ENCODE assay signal across 8 mouse cellular contexts in the genomic region with DNA sequence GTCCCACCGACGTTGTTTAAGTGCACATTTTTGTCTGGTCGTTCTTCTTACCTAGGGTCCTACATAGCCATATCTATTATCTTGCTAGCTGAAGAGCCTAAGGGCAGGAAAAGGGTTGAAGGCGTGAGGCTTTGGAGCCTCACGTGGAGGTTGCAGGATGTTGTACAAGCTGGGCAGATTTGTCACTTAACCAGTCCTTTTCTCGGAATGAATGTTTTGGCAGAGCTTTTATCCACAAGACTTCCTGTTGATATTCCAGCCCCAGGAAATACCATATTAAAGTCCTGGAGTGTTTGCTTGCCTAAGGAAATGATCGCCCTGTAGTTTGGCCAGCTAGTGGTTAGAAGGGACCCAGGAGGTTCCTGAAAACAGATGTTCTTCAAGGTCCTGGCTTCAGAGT. TPM values are rescaled to one million over a fixed set of nuclear protein-coding genes. Genes with fewer than 3 reads are reported as not detected.
DNase-seq lines count a peak whose midpoint lies in the region; ATAC-seq and TF ChIP-seq lines count a peak whose summit lies in the region.

No protein-coding gene starts in this region.

- intact Hi-C loops in left cerebral cortex, postnatal 25 days (cut with DNase I), result loop anchor here (5.0 kb wide), 3 partner anchors 41 to 194 kb away; a partner anchor contains a TSS

- peak overlapping the region; percentile 82 for H3K9ac ChIP-seq in kidney, embryonic 14.5 days (ENCODE audit: low read depth, low read length)

- no peak for DNase-seq in spleen, adult 2 months (ENCODE audit: low read depth in 1 of 2, low spot score in 2 of 2)
- no peak for DNase-seq in spleen, postnatal 14 days (ENCODE audit: low spot score in 2 of 2)
- peak; percentile 55 to 77 for DNase-seq in heart, adult 18-20 months
- no peak for DNase-seq in midbrain, embryonic 10.5 days (ENCODE audit: low spot score)
- DNase-seq in urinary bladder, postnatal 14 days (ENCODE audit: low spot score), result no peak
- DNase-seq in spleen, postnatal 10 days (ENCODE audit: low spot score in 2 of 2), result no peak
- DNase-seq in left cerebral cortex, postnatal 25 days (ENCODE audit: low spot score in 2 of 2), result no peak

- peak overlapping the region; percentile 82 for H3K4me2 ChIP-seq in kidney, embryonic 14.5 days (replicated peaks; ENCODE audit: low read depth, low read length)

- WGBS in spleen, adult 2 months, result 1% methylated on average over 7 of the region's 7 CpGs
- WGBS in kidney, embryonic 14.5 days, result 2% methylated on average over 7 of the region's 7 CpGs
- 9% methylated on average over 7 of the region's 7 CpGs for WGBS in midbrain, embryonic 10.5 days

- no peak for ATAC-seq in kidney, embryonic 14.5 days (ENCODE audit: low FRiP score, low TSS enrichment)

- no peaks in the 10 kb centered on the region for H3K9me3 ChIP-seq in kidney, embryonic 14.5 days (ENCODE audit: control insufficient read depth, low read length)
- H3K9me3 ChIP-seq in midbrain, embryonic 10.5 days (replicated peaks), result no peaks in the 10 kb centered on the region

- H3K27me3 ChIP-seq in spleen, adult 2 months (ENCODE audit: control insufficient read depth, insufficient read depth, low read length), result no peaks in the 10 kb centered on the region
- no peaks in the 10 kb centered on the region for H3K27me3 ChIP-seq in kidney, embryonic 14.5 days (ENCODE audit: control insufficient read depth, insufficient read depth, low read length)
- H3K27me3 ChIP-seq in midbrain, embryonic 10.5 days (ENCODE audit: low read depth, poor library complexity, severe bottlenecking), result no peaks in the 10 kb centered on the region

- H3K36me3 ChIP-seq in spleen, adult 2 months (ENCODE audit: control insufficient read depth, insufficient read depth, low read length), result peaks cover 3% of the 10 kb centered on the region; the same call in 1 of the 2 replicates
- no peaks in the 10 kb centered on the region for H3K36me3 ChIP-seq in kidney, embryonic 14.5 days (ENCODE audit: control insufficient read depth, insufficient read depth, low read length)
- H3K36me3 ChIP-seq in midbrain, embryonic 10.5 days, result no peaks in the 10 kb centered on the region; the same call in 1 of the 2 replicates

- peak overlapping the region; percentile 90 for H3K27ac ChIP-seq in spleen, adult 2 months (ENCODE audit: insufficient read depth, low read length)
- H3K27ac ChIP-seq in kidney, embryonic 14.5 days (ENCODE audit: low read depth, low read length), result peak overlapping the region; percentile 85; the same call in 1 of the 2 replicates
- peak overlapping the region; percentile 89; the same call in 1 of the 2 replicates for H3K27ac ChIP-seq in midbrain, embryonic 10.5 days (replicated peaks)

- TF ChIP-seq CTCF in spleen, adult 2 months (IDR thresholded peaks at IDR 0.05; ENCODE audit: extremely low read depth, insufficient read depth, insufficient read length, insufficient replicate concordance), result no peak

- peaks cover 3% of the 10 kb centered on the region; the same call in 1 of the 2 replicates for H3K4me1 ChIP-seq in spleen, adult 2 months (ENCODE audit: control insufficient read depth, insufficient read depth, insufficient read length)
- 0 out of 2 replicates have a peak, but pooled peaks cover 7% of the 10 kb centered on the region for H3K4me1 ChIP-seq in kidney, embryonic 14.5 days (ENCODE audit: control insufficient read depth, insufficient read depth, low read length)
- H3K4me1 ChIP-seq in midbrain, embryonic 10.5 days, result peaks cover 22% of the 10 kb centered on the region

- TF ChIP-seq POLR2A in spleen, adult 2 months (IDR thresholded peaks at IDR 0.05; ENCODE audit: low read depth, low read length), result no peak

- H3K4me3 ChIP-seq in spleen, adult 2 months (ENCODE audit: extremely low read depth, insufficient read depth, insufficient read length), result peak overlapping the region; percentile 76
- H3K4me3 ChIP-seq in kidney, embryonic 14.5 days (ENCODE audit: low read length), result peak overlapping the region; percentile 85
- H3K4me3 ChIP-seq in midbrain, embryonic 10.5 days, result peak overlapping the region; percentile 92

RNA-seq across cellular contexts. Expression of a gene that starts 1.1 kb away (rescaled TPM):
- polyA plus RNA-seq in spleen, adult 2 months (2012; rRNA removed), result 167 and 283 TPM in 2 replicates
- total RNA-seq in heart, adult 18-20 months (2021), result 10 to 100 TPM; 55.8 to 58.3 TPM
- polyA plus RNA-seq in kidney, embryonic 14.5 days (2014; fragmentation: Nextera tagmentation; extraction: Ambion mirVana), result 98.4 and 111 TPM in 2 replicates
- polyA plus RNA-seq in midbrain, embryonic 10.5 days (2016; fragmentation: Nextera tagmentation; extraction: Ambion mirVana), result 58.4 and 65.2 TPM in 2 replicates
- total RNA-seq in left cerebral cortex, postnatal 25 days (2021), result 10 to 100 TPM; 47.5 to 59.8 TPM

RNA-seq across cellular contexts. Expression of a gene that starts 10.2 kb away (rescaled TPM):
- 8.6 and 9.0 TPM in 2 replicates for polyA plus RNA-seq in spleen, adult 2 months (2012; rRNA removed)
- 1 to 10 TPM; 7.0 to 8.2 TPM for total RNA-seq in heart, adult 18-20 months (2021)
- 4.1 and 8.3 TPM in 2 replicates for polyA plus RNA-seq in kidney, embryonic 14.5 days (2014; fragmentation: Nextera tagmentation; extraction: Ambion mirVana)
- polyA plus RNA-seq in midbrain, embryonic 10.5 days (2016; fragmentation: Nextera tagmentation; extraction: Ambion mirVana), result 8.0 and 8.4 TPM in 2 replicates
- 1 to 10 TPM; 6.7 to 7.6 TPM for total RNA-seq in left cerebral cortex, postnatal 25 days (2021)

RNA-seq across cellular contexts. Expression of a gene that starts 12.3 kb away (rescaled TPM):
- polyA plus RNA-seq in spleen, adult 2 months (2012; rRNA removed), result 2.8 and 3.7 TPM in 2 replicates
- total RNA-seq in heart, adult 18-20 months (2021), result 10 to 100 TPM; 10.6 to 11.2 TPM
- 24.3 and 27.7 TPM in 2 replicates for polyA plus RNA-seq in kidney, embryonic 14.5 days (2014; fragmentation: Nextera tagmentation; extraction: Ambion mirVana)
- 29.7 and 30.2 TPM in 2 replicates for polyA plus RNA-seq in midbrain, embryonic 10.5 days (2016; fragmentation: Nextera tagmentation; extraction: Ambion mirVana)
- total RNA-seq in left cerebral cortex, postnatal 25 days (2021), result 10 to 100 TPM; 17.6 to 17.7 TPM

RNA-seq across cellular contexts. Expression of a gene that starts 56.3 kb away (rescaled TPM):
- polyA plus RNA-seq in spleen, adult 2 months (2012; rRNA removed), result 13.1 and 21.1 TPM in 2 replicates
- 10 to 100 TPM in 1 of 2 experiments, 1 to 10 TPM in 1; 9.3 to 10.1 TPM for total RNA-seq in heart, adult 18-20 months (2021)
- 27.3 and 40.0 TPM in 2 replicates for polyA plus RNA-seq in kidney, embryonic 14.5 days (2014; fragmentation: Nextera tagmentation; extraction: Ambion mirVana)
- polyA plus RNA-seq in midbrain, embryonic 10.5 days (2016; fragmentation: Nextera tagmentation; extraction: Ambion mirVana), result 18.2 and 19.6 TPM in 2 replicates
- 10 to 100 TPM; 26.7 to 29.0 TPM for total RNA-seq in left cerebral cortex, postnatal 25 days (2021)

Comparison
In these comparisons a context has a peak if more than half of its experiments do, and no peak if none do; other contexts are left out.
1. DNase-seq: peak in heart, adult 18-20 months (2 of 2); none in spleen, adult 2 months (0 of 2), spleen, postnatal 14 days (0 of 2), midbrain, embryonic 10.5 days (single experiment), urinary bladder, postnatal 14 days (single experiment), spleen, postnatal 10 days (0 of 2) and left cerebral cortex, postnatal 25 days (0 of 2).
2. Peak in every context shown above with its lines, with median percentiles within 50 percentile points of each other: H3K27ac ChIP-seq and H3K4me3 ChIP-seq.